11 mouse cellular contexts compared by ENCODE assay signal in the genomic region with DNA sequence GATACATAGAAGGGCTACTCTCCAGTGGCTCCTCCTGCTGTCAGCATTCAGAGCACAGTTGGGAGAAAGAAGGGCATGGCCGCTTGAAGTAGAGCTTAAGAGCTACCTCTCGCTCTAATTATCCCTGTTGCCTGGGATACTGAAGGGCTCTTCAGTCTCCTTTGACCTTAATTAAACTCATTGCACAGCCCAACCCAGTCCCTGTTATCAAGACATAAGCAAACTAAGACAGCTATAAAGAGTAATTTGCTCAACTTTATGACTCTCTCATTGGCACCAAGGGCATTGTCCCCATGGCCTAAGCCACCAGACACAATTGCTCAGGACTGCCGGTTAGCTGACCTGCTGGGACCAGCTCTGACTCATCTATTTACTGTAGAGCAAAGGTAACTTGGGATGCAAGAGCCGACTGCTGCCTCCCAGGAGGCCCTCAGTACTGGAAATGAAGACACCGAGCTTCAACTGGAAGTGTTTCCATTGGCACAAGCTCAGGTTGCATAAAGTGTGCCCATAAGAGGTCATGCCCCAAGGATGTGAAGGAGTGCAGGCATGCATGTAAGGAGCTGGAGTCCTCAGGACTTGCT.
A peak's percentile ranks its signal among the peaks of the same experiment; 100 is the strongest.
DNase-seq lines count a peak whose midpoint lies in the region; ATAC-seq and TF ChIP-seq lines count a peak whose summit lies in the region.
"Had no signal": no experiment of that assay in that cellular context is flagged by ENCODE, and none has a peak within 500 bp of the region (broad histone marks: within the 10 kb centered on the region; RNA-seq: fewer than 3 reads in every experiment).

No protein-coding gene starts in this region.

- no peaks in the 10 kb centered on the region for H3K36me3 ChIP-seq in intestine, postnatal 0 days (ENCODE audit: control insufficient read depth, insufficient read depth)
- H3K36me3 ChIP-seq: neural tube, embryonic 12.5 days had no signal

- peak; percentile 56 to 76 for DNase-seq in lung, adult 18-20 months
- no peak for DNase-seq in lung, postnatal 14 days
- DNase-seq in lung, adult 2 months = peak; percentile 43
- DNase-seq in frontal cortex, postnatal 10 days (ENCODE audit: low spot score in 2 of 2) = no peak
- no peak for DNase-seq in left cerebral cortex, adult 18-20 months (ENCODE audit: low spot score in 2 of 2)
- DNase-seq in urinary bladder, postnatal 10 days (ENCODE audit: low spot score) = no peak
- DNase-seq: cerebellum, postnatal 25 days; layer of hippocampus, postnatal 36 days; thymus, adult 2 months had no signal

- 36% methylated on average over 5 of the region's 5 CpGs for WGBS in intestine, postnatal 0 days
- WGBS in lung, adult 2 months = 66% methylated on average over 5 of the region's 5 CpGs

- H3K4me2 ChIP-seq in intestine, postnatal 0 days (replicated peaks; ENCODE audit: low read depth) = no peak overlapping the region
- H3K4me2 ChIP-seq: neural tube, embryonic 12.5 days had no signal

- ATAC-seq in intestine, postnatal 0 days = peak; percentile 97

- TF ChIP-seq POLR2A in lung, adult 2 months (IDR thresholded peaks at IDR 0.05; ENCODE audit: borderline replicate concordance, extremely low read depth, low read depth, low read length) = no peak

- H3K4me3 ChIP-seq in intestine, postnatal 0 days (ENCODE audit: low read depth, low read length) = no peak overlapping the region
- no peak overlapping the region for H3K4me3 ChIP-seq in lung, adult 2 months (replicated peaks; ENCODE audit: extremely low read depth, low read depth, low read length)
- H3K4me3 ChIP-seq: neural tube, embryonic 12.5 days had no signal

- peak overlapping the region; percentile 46; the same call in 1 of the 2 replicates for H3K27ac ChIP-seq in intestine, postnatal 0 days (ENCODE audit: low read depth, low read length)
- H3K27ac ChIP-seq: neural tube, embryonic 12.5 days had no signal

- peak; percentile 54 for TF ChIP-seq CTCF in intestine, postnatal 0 days (IDR thresholded peaks at IDR 0.05; ENCODE audit: low read depth)
- no peak for TF ChIP-seq CTCF in lung, adult 2 months (IDR thresholded peaks at IDR 0.05; ENCODE audit: insufficient read depth, low read length)

- no peak overlapping the region for H3K9ac ChIP-seq in intestine, postnatal 0 days (ENCODE audit: low read depth, low read length)
- H3K9ac ChIP-seq: neural tube, embryonic 12.5 days had no signal

- no peaks in the 10 kb centered on the region for H3K27me3 ChIP-seq in intestine, postnatal 0 days (replicated peaks; ENCODE audit: control insufficient read depth, insufficient read depth, low read length)
- H3K27me3 ChIP-seq: neural tube, embryonic 12.5 days had no signal

- H3K4me1 ChIP-seq in intestine, postnatal 0 days (replicated peaks; ENCODE audit: control insufficient read depth, insufficient read depth, low read length) = peaks cover 34% of the 10 kb centered on the region
- H3K4me1 ChIP-seq in lung, adult 2 months (ENCODE audit: control insufficient read depth, insufficient read depth, low read length) = peaks cover 16% of the 10 kb centered on the region

- H3K9me3 ChIP-seq in intestine, postnatal 0 days (ENCODE audit: control insufficient read depth) = no peaks in the 10 kb centered on the region
- H3K9me3 ChIP-seq: neural tube, embryonic 12.5 days had no signal

Comparison
In these comparisons a context has a peak if more than half of its experiments do, and no peak if none do; other contexts are left out.
1. DNase-seq: peak in lung, adult 18-20 months (2 of 2) and lung, adult 2 months (single experiment); none in lung, postnatal 14 days (single experiment), frontal cortex, postnatal 10 days (0 of 2), left cerebral cortex, adult 18-20 months (0 of 2) and urinary bladder, postnatal 10 days (single experiment).